Mouse (Mus musculus): Measurements from ENCODE around the gene Tprg.
A peak's percentile ranks its signal among the peaks of the same experiment; 100 is the strongest.

Tprg gene

GRCm38 (mm10) chr16:25333279-25334219 lies 46.9 kb downstream of the Tprg start:
- DNase-seq = no peak

GRCm38 (mm10) chr16:25335058-25335703 lies 48.6 kb downstream of the Tprg start:
- no peak for DNase-seq

- peak; percentile 23 to 39 for DNase-seq
Observed at GRCm38 (mm10) chr16:25349626-25350025, 63.0 kb downstream of the Tprg start.

- DNase-seq = no peak
Observed at GRCm38 (mm10) chr16:25367834-25368233, 81.2 kb downstream of the Tprg start.

GRCm38 (mm10) chr16:25369984-25370412 lies 83.4 kb downstream of the Tprg start:
- DNase-seq = no peak

- DNase-seq = no peak
Observed at GRCm38 (mm10) chr16:25374121-25374520, 87.5 kb downstream of the Tprg start.

GRCm38 (mm10) chr16:25374775-25375174 lies 88.2 kb downstream of the Tprg start:
- DNase-seq = no peak

GRCm38 (mm10) chr16:25376720-25377373 lies 90.2 kb downstream of the Tprg start:
- DNase-seq = peak; percentile 40 to 57

GRCm38 (mm10) chr16:25377695-25378094 lies 91.1 kb downstream of the Tprg start:
- DNase-seq = no peak

GRCm38 (mm10) chr16:25385498-25386192 lies 99.0 kb downstream of the Tprg start:
- no peak for DNase-seq

GRCm38 (mm10) chr16:25394676-25395075 lies 108.1 kb downstream of the Tprg start:
- DNase-seq = no peak

GRCm38 (mm10) chr16:25404156-25404555 lies 117.5 kb downstream of the Tprg start:
- DNase-seq = no peak

GRCm38 (mm10) chr16:25407204-25407886 lies 120.7 kb downstream of the Tprg start:
- DNase-seq = no peak

- DNase-seq = no peak
Observed at GRCm38 (mm10) chr16:25408032-25408431, 121.4 kb downstream of the Tprg start.

- DNase-seq = no peak
Observed at GRCm38 (mm10) chr16:25411307-25411706, 124.7 kb downstream of the Tprg start.

GRCm38 (mm10) chr16:25413885-25414284 lies 127.3 kb downstream of the Tprg start:
- no peak for DNase-seq

- DNase-seq = no peak
Observed at GRCm38 (mm10) chr16:25415186-25415585, 128.6 kb downstream of the Tprg start.

GRCm38 (mm10) chr16:25417875-25418630 lies 131.4 kb downstream of the Tprg start:
- DNase-seq = no peak

- DNase-seq = no peak
Observed at GRCm38 (mm10) chr16:25422997-25423396, 136.4 kb downstream of the Tprg start.

GRCm38 (mm10) chr16:25424001-25424400 lies 137.4 kb downstream of the Tprg start:
- DNase-seq = no peak

- DNase-seq = no peak
Observed at GRCm38 (mm10) chr16:25424915-25425314, 138.3 kb downstream of the Tprg start.

All from thymus, postnatal 36 days (tissue).